Mouse (Mus musculus): ENCODE data around the gene Vhl. TPM values are rescaled to one million over a fixed set of nuclear protein-coding genes. Genes with fewer than 3 reads are reported as not detected.
A peak's percentile ranks its signal among the peaks of the same experiment; 100 is the strongest.
"Not testable (repeated sequence)": the region's sequence is repeated elsewhere in the genome, so short reads cannot be mapped to it uniquely, and the experiment has no call there.

Gene Vhl
- polyA plus RNA-seq, 1 experiment from 2014 or later, result 29.5 TPM

GRCm38 (mm10) chr6:113660492-113661352 lies 37.0 kb downstream of the Vhl start:
- POLR2A ChIA-PET, result no interaction called here

GRCm38 (mm10) chr6:113661353-113662241 lies 37.8 kb downstream of the Vhl start:
- no peak for TF ChIP-seq CTCF (IDR thresholded peaks at IDR 0.05)
- ATAC-seq (peak; percentile 55), DNase-seq (ENCODE audit: low read depth, low spot score) (no peak)
- no peaks in the 10 kb centered on the region for H3K27me3 ChIP-seq
- in situ Hi-C loops (cut with MboI; ENCODE audit: low pct_unique_long_range_greater_than_20kb), result no loop called here
- POLR2A ChIA-PET, result interaction anchor here (0.5 to 0.9 kb wide), 2 partner anchors 35 to 616 kb away, joined by 3 to 4 read pairs; partner anchors contain the start of genes Tatdn2 and Thumpd3
- CTCF ChIA-PET, result interaction anchor here (2.2 to 4.9 kb wide), 3 partner anchors 9 to 22 kb away, joined by 7 to 29 read pairs (median 8); partner anchors contain the start of gene Irak2

More at GRCm38 (mm10) chr6:113660492-113661352, 37.0 kb downstream of the Vhl start:
- DNase-seq (ENCODE audit: low read depth, low spot score), result no peak
- CTCF ChIA-PET, result interaction anchor here (1.1 to 4.9 kb wide), 5 partner anchors 10 to 26 kb away, joined by 3 to 29 read pairs (median 7); partner anchors contain the start of gene Irak2
- H3K27me3 ChIP-seq, result no peaks in the 10 kb centered on the region
- in situ Hi-C loops (cut with MboI; ENCODE audit: low pct_unique_long_range_greater_than_20kb), result no loop called here
- peak; percentile 20 for ATAC-seq
- TF ChIP-seq CTCF (IDR thresholded peaks at IDR 0.05), result no peak

- H3K27me3 ChIP-seq, result no peaks in the 10 kb centered on the region
- ATAC-seq (no peak), DNase-seq (ENCODE audit: low read depth, low spot score) (no peak)
- ChIA-PET CTCF (interaction anchor here (1.8 kb wide), 1 partner anchor 24 kb away, joined by 12 read pairs; the partner anchor contains the start of gene Irak2), POLR2A (no interaction called here)
- in situ Hi-C loops (cut with MboI; ENCODE audit: low pct_unique_long_range_greater_than_20kb), result no loop called here
- no peak for TF ChIP-seq CTCF (IDR thresholded peaks at IDR 0.05)
Measured at GRCm38 (mm10) chr6:113662964-113663700, 39.4 kb downstream of the Vhl start.

GRCm38 (mm10) chr6:113664305-113664704 lies 40.5 kb downstream of the Vhl start:
- in situ Hi-C loops (cut with MboI; ENCODE audit: low pct_unique_long_range_greater_than_20kb), result no loop called here
- no peak for TF ChIP-seq CTCF (IDR thresholded peaks at IDR 0.05)
- no peak for DNase-seq (ENCODE audit: low read depth, low spot score)
- ChIA-PET CTCF (interaction anchor here (1.1 to 1.8 kb wide), 2 partner anchors 17 to 25 kb away, joined by 3 to 12 read pairs; partner anchors contain the start of gene Irak2), POLR2A (interaction anchor here (0.6 kb wide), 1 partner anchor 18 kb away, joined by 3 read pairs; no protein-coding TSS in a partner anchor)
- H3K27me3 ChIP-seq, result no peaks in the 10 kb centered on the region
- ATAC-seq, result no peak

DNA sequence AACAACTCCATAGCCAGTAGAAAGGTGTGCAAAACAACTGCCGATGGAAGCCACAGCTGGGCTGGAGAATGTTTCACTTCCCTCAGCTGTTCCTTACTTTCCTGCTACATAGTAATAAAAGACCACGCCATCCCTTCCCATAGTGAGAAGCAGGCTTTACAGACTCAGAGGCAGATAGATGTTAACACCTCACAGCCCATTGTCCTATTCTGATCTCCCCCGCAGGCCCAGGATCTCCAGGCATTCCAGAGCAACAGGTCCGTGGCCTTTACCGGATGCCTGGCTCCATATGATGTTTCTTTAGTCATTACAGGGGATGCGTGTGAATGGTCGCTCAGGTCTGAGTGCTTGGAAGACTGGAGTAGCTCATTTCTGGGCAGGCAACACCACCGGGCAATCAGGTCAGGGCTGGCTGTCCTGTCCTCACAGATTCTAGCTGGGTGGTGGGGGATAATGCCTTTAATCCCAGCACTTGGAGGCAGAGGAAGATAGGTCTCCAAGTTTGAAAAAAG lies 43.9 kb downstream of the Vhl start:
- DNase-seq (ENCODE audit: low read depth, low spot score) (no peak), ATAC-seq (no peak)
- H3K27me3 ChIP-seq, result no peaks in the 10 kb centered on the region
- no peak for TF ChIP-seq CTCF (IDR thresholded peaks at IDR 0.05)
- POLR2A ChIA-PET, result no interaction called here
- CTCF ChIA-PET, result interaction anchor here (0.7 to 1.7 kb wide), 2 partner anchors 27 to 30 kb away, joined by 3 read pairs; no protein-coding TSS in a partner anchor
- in situ Hi-C loops (cut with MboI; ENCODE audit: low pct_unique_long_range_greater_than_20kb), result no loop called here

GRCm38 (mm10) chr6:113668287-113669154 lies 44.8 kb downstream of the Vhl start:
- DNase-seq (ENCODE audit: low read depth, low spot score), result no peak
- ChIA-PET POLR2A (no interaction called here), CTCF (no interaction called here)
- ATAC-seq, result no peak
- no peaks in the 10 kb centered on the region for H3K27me3 ChIP-seq
- no peak for TF ChIP-seq CTCF (IDR thresholded peaks at IDR 0.05)
- in situ Hi-C loops (cut with MboI; ENCODE audit: low pct_unique_long_range_greater_than_20kb), result no loop called here

- TF ChIP-seq CTCF (IDR thresholded peaks at IDR 0.05), result no peak
- ATAC-seq (no peak), DNase-seq (ENCODE audit: low read depth, low spot score) (no peak)
- POLR2A ChIA-PET, result no interaction called here
- H3K27me3 ChIP-seq, result no peaks in the 10 kb centered on the region
- in situ Hi-C loops (cut with MboI; ENCODE audit: low pct_unique_long_range_greater_than_20kb), result no loop called here
- CTCF ChIA-PET, result interaction anchor here (1.8 to 2.5 kb wide), 2 partner anchors 9 to 31 kb away, joined by 4 to 8 read pairs; partner anchors contain the start of gene Irak2
Measured at GRCm38 (mm10) chr6:113669821-113670220, 46.1 kb downstream of the Vhl start.

DNA sequence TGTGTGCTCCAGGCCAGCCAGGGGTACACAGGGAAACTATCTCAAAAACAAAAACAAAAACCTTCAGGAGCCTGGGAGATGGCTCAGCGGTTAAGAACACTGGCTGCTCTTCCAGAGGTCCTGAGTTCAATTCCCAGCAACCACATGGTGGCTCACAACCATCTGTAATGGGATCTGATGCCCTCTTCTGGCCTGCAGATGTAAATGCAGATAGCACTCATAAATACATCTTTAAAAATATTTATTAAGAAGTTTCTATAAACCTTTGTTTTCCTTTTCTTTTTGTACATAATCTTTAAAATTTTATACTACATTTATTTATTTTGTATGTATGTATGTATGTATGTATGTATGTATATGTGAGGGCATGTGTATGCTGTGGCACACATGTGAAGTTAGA lies 48.3 kb downstream of the Vhl start:
- CTCF ChIA-PET, result interaction anchor here (2.5 kb wide), 1 partner anchor 11 kb away, joined by 8 read pairs; no protein-coding TSS in a partner anchor

GRCm38 (mm10) chr6:113672989-113673388 lies 49.2 kb downstream of the Vhl start:
- ATAC-seq, result no peak
- no peaks in the 10 kb centered on the region for H3K27me3 ChIP-seq
- in situ Hi-C loops (cut with MboI; ENCODE audit: low pct_unique_long_range_greater_than_20kb), result no loop called here
- CTCF ChIA-PET, result interaction anchor here (1.9 kb wide), 1 partner anchor 35 kb away, joined by 7 read pairs; the partner anchor contains the start of gene Irak2
- no peak for TF ChIP-seq CTCF (IDR thresholded peaks at IDR 0.05)
- DNase-seq (ENCODE audit: low read depth, low spot score), result no peak
- POLR2A ChIA-PET, result no interaction called here

More for the DNA sequence above, 48.3 kb downstream of the Vhl start:
- ATAC-seq; H3K27me3 ChIP-seq; DNase-seq (ENCODE audit: low read depth, low spot score); POLR2A ChIA-PET; in situ Hi-C loops (cut with MboI; ENCODE audit: low pct_unique_long_range_greater_than_20kb): not testable (repeated sequence)
